Comparison of ENCODE assay signal across 8 mouse cellular contexts in the genomic region with DNA sequence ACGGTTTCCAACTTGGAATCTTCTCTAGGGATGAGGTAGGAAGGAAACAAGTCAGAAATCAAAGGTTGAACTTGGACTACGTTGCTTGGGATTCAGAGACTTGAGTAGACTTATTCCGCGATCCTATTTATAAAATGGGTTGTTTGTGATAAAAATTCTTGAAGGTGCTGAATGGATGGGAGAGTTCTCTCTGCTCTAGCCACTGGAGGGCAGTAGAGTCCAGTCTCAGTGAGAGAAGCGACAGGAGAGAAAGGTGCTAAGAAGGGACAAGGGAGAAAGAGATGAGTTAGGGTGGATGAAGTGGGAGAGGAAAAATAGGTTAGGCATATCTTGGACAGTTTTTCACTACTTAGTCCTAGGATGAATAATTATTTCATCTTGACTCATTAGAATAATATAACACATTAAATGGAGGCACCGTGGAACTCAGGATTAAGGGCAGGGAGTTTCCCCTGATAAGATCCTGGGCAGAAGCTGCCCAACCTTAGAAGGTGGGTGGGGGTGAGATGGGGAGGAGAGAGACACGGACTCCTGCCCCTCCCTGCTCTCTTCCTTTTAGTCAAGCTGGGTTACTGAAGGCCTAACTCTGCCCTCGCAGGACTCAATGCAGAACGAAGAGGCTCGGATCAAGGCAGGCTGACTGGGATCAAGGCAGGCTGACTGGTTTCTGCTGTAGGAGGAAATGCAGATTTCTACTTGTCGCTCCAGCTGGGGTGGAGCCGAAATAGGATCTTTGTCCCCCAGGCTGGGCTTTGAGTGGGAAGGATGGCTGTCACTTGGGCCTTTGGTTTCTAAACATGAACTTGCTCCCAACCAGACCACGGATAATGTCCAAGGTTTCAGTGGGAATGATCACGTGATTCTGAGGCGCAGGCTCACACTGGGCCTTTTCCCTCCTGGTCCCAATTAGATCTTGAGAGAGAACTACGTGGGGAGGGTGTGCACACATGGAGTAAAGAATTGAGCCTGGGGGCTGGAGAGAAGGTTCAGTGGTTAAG. TPM values are rescaled to one million over a fixed set of nuclear protein-coding genes. Genes with fewer than 3 reads are reported as not detected.
A peak's percentile ranks its signal among the peaks of the same experiment; 100 is the strongest.
DNase-seq lines count a peak whose midpoint lies in the region; ATAC-seq and TF ChIP-seq lines count a peak whose summit lies in the region.

No protein-coding gene starts in this region.

- peak overlapping the region; percentile 55 for H3K27ac ChIP-seq in forebrain, embryonic 14.5 days (ENCODE audit: low read depth, low read length)
- H3K27ac ChIP-seq in hindbrain, embryonic 14.5 days = peak overlapping the region; percentile 83

- CTCF ChIA-PET in Patski (lab: Charles Lee) = interaction anchor here (0.5 to 2.9 kb wide), 6 partner anchors 13 to 236 kb away, joined by 3 to 11 read pairs (median 3); no protein-coding TSS in a partner anchor

- 39% methylated on average over 16 of the region's 16 CpGs for WGBS in forebrain, embryonic 14.5 days
- WGBS in hindbrain, embryonic 14.5 days = 34% methylated on average over 16 of the region's 16 CpGs

- in situ Hi-C loops in Patski (cut with MboI; ENCODE audit: low pct_unique_long_range_greater_than_20kb) = loop anchor here (5.0 kb wide), 1 partner anchor 116 kb away; no protein-coding TSS in a partner anchor

- ATAC-seq in Patski = peak; percentile 80
- peak; percentile 83 for ATAC-seq in forebrain, embryonic 14.5 days
- ATAC-seq in hindbrain, embryonic 14.5 days (ENCODE audit: low FRiP score) = peak; percentile 76

- peak overlapping the region; percentile 48 for H3K4me3 ChIP-seq in forebrain, embryonic 14.5 days (ENCODE audit: low read depth, low read length)
- H3K4me3 ChIP-seq in hindbrain, embryonic 14.5 days (replicated peaks; ENCODE audit: low read length) = peak overlapping the region; percentile 44

- TF ChIP-seq CTCF in Patski (IDR thresholded peaks at IDR 0.05) = peak; percentile 93

- H3K9me3 ChIP-seq in forebrain, embryonic 14.5 days (replicated peaks; ENCODE audit: control insufficient read depth, low read length) = no peaks in the 10 kb centered on the region
- H3K9me3 ChIP-seq in hindbrain, embryonic 14.5 days (ENCODE audit: control insufficient read depth, low read length) = no peaks in the 10 kb centered on the region

- no peaks in the 10 kb centered on the region for H3K27me3 ChIP-seq in Patski
- H3K27me3 ChIP-seq in forebrain, embryonic 14.5 days (replicated peaks; ENCODE audit: control insufficient read depth, insufficient read depth, low read length) = no peaks in the 10 kb centered on the region
- no peaks in the 10 kb centered on the region for H3K27me3 ChIP-seq in hindbrain, embryonic 14.5 days (ENCODE audit: control insufficient read depth, insufficient read depth, low read length)

- peak overlapping the region; percentile 84 for H3K4me2 ChIP-seq in forebrain, embryonic 14.5 days (ENCODE audit: low read length)
- peak overlapping the region; percentile 85 for H3K4me2 ChIP-seq in hindbrain, embryonic 14.5 days (replicated peaks)

- H3K36me3 ChIP-seq in forebrain, embryonic 14.5 days (ENCODE audit: control insufficient read depth, insufficient read depth, low read length) = peaks cover 22% of the 10 kb centered on the region
- H3K36me3 ChIP-seq in hindbrain, embryonic 14.5 days (replicated peaks; ENCODE audit: control insufficient read depth, insufficient read depth) = peaks cover 31% of the 10 kb centered on the region

- peak overlapping the region; percentile 60 for H3K9ac ChIP-seq in forebrain, embryonic 14.5 days (ENCODE audit: low read length)
- H3K9ac ChIP-seq in hindbrain, embryonic 14.5 days = peak overlapping the region; percentile 72

- POLR2A ChIA-PET in Patski (lab: Charles Lee) = interaction anchor here (0.6 kb wide), 1 partner anchor 227 kb away, joined by 3 read pairs; no protein-coding TSS in a partner anchor

- peaks cover 8% of the 10 kb centered on the region for H3K4me1 ChIP-seq in forebrain, embryonic 14.5 days (ENCODE audit: control insufficient read depth, insufficient read depth, low read length)
- peaks cover 11% of the 10 kb centered on the region for H3K4me1 ChIP-seq in hindbrain, embryonic 14.5 days (replicated peaks; ENCODE audit: control insufficient read depth, insufficient read depth, low read length)

- DNase-seq in Patski (ENCODE audit: low read depth, low spot score) = no peak
- peak; percentile 80 for DNase-seq in cerebellum, adult 11-12 months
- peak; percentile 91 for DNase-seq in forebrain, embryonic 14.5 days (ENCODE audit: low spot score)
- peak; percentile 84 for DNase-seq in hindbrain, embryonic 14.5 days (ENCODE audit: low spot score)
- DNase-seq in layer of hippocampus, postnatal 10 days (ENCODE audit: low spot score in 2 of 2) = peak; percentile 71 to 78
- DNase-seq in lung, postnatal 14 days = peak; percentile 80
- DNase-seq in right cerebral cortex, adult 18-20 months = peak; percentile 73
- peak; percentile 69 for DNase-seq in yolk sac, embryonic 10.5 days (ENCODE audit: low spot score)

RNA-seq across cellular contexts. Expression of gene Klhdc9, which starts 0.8 kb away (rescaled TPM):
- not detected for polyA plus RNA-seq in Patski (2021)
- 3.0 and 5.2 TPM in 2 replicates for polyA plus RNA-seq in forebrain, embryonic 14.5 days (2014; fragmentation: Nextera tagmentation; extraction: Ambion mirVana)
- 2.6 and 3.9 TPM in 2 replicates for polyA plus RNA-seq in hindbrain, embryonic 14.5 days (2014; fragmentation: Nextera tagmentation; extraction: Ambion mirVana)
- total RNA-seq in layer of hippocampus, postnatal 10 days (2021) = 1 to 10 TPM; 6.3 to 8.6 TPM

RNA-seq across cellular contexts. Expression of gene Nectin4, which starts 8.5 kb away (rescaled TPM):
- 0.04 TPM for polyA plus RNA-seq in Patski (2021)
- polyA plus RNA-seq in forebrain, embryonic 14.5 days (2014; fragmentation: Nextera tagmentation; extraction: Ambion mirVana) = 0.11 and 0.32 TPM in 2 replicates
- 2.3 TPM in 2 replicates for polyA plus RNA-seq in hindbrain, embryonic 14.5 days (2014; fragmentation: Nextera tagmentation; extraction: Ambion mirVana)
- total RNA-seq in layer of hippocampus, postnatal 10 days (2021) = 1 to 10 TPM; 1.8 to 1.9 TPM

RNA-seq across cellular contexts. Expression of gene Pfdn2, which starts 15.9 kb away (rescaled TPM):
- polyA plus RNA-seq in Patski (2021) = 164 TPM
- polyA plus RNA-seq in forebrain, embryonic 14.5 days (2014; fragmentation: Nextera tagmentation; extraction: Ambion mirVana) = 78.3 and 82.6 TPM in 2 replicates
- polyA plus RNA-seq in hindbrain, embryonic 14.5 days (2014; fragmentation: Nextera tagmentation; extraction: Ambion mirVana) = 60.3 and 66.1 TPM in 2 replicates
- 100 to 1,000 TPM; 135 to 165 TPM for total RNA-seq in layer of hippocampus, postnatal 10 days (2021)

RNA-seq across cellular contexts. Expression of gene Nit1, which starts 16.0 kb away (rescaled TPM):
- polyA plus RNA-seq in Patski (2021) = 74.1 TPM
- 45.9 and 46.0 TPM in 2 replicates for polyA plus RNA-seq in forebrain, embryonic 14.5 days (2014; fragmentation: Nextera tagmentation; extraction: Ambion mirVana)
- polyA plus RNA-seq in hindbrain, embryonic 14.5 days (2014; fragmentation: Nextera tagmentation; extraction: Ambion mirVana) = 36.6 and 37.8 TPM in 2 replicates
- 10 to 100 TPM; 37.7 to 42.8 TPM for total RNA-seq in layer of hippocampus, postnatal 10 days (2021)

RNA-seq across cellular contexts. Expression of gene Arhgap30, which starts 27.3 kb away (rescaled TPM):
- polyA plus RNA-seq in Patski (2021) = not detected
- polyA plus RNA-seq in forebrain, embryonic 14.5 days (2014; fragmentation: Nextera tagmentation; extraction: Ambion mirVana) = 0.28 and 0.39 TPM in 2 replicates
- polyA plus RNA-seq in hindbrain, embryonic 14.5 days (2014; fragmentation: Nextera tagmentation; extraction: Ambion mirVana) = 0.31 and 0.71 TPM in 2 replicates
- 1 to 10 TPM; 1.9 to 2.1 TPM for total RNA-seq in layer of hippocampus, postnatal 10 days (2021)
